21 mouse cellular contexts compared by ENCODE assay signal in genomic region chr16:50449086-50449485, GRCm38 (mm10). TPM values are rescaled to one million over a fixed set of nuclear protein-coding genes. Genes with fewer than 3 reads are reported as not detected.
DNase-seq lines count a peak whose midpoint lies in the region; ATAC-seq and TF ChIP-seq lines count a peak whose summit lies in the region.
"Had no signal": no experiment of that assay in that cellular context is flagged by ENCODE, and none has a peak within 500 bp of the region (broad histone marks: within the 10 kb centered on the region; RNA-seq: fewer than 3 reads in every experiment).

No protein-coding gene starts in this region.

- H3K4me3 ChIP-seq in lung, adult 2 months (replicated peaks; ENCODE audit: extremely low read depth, low read depth, low read length): no peak overlapping the region
- H3K4me3 ChIP-seq in gastrocnemius, adult 2 months: no peak overlapping the region
- H3K4me3 ChIP-seq: embryonic facial prominence, embryonic 12.5 days; heart, embryonic 10.5 days; heart, embryonic 15.5 days; hindbrain, embryonic 10.5 days; intestine, embryonic 15.5 days had no signal

- TF ChIP-seq POLR2A in lung, adult 2 months (IDR thresholded peaks at IDR 0.05; ENCODE audit: borderline replicate concordance, extremely low read depth, low read depth, low read length): no peak

- DNase-seq in lung, postnatal 36 days: peak; percentile 16
- no peak for DNase-seq in lung, adult 2 months
- DNase-seq in MEL-GATA-1-ER (ENCODE audit: extremely low read depth, low read depth): peak; percentile 80
- no peak for DNase-seq in cerebellum, postnatal 36 days
- DNase-seq in gastrocnemius, adult 2 months: no peak
- DNase-seq in left cerebral cortex, postnatal 25 days (ENCODE audit: low spot score in 2 of 2): no peak
- DNase-seq: adrenal gland, postnatal 25 days; cerebellum, adult 2 months; cerebellum, postnatal 10 days; gastrocnemius, postnatal 25 days; heart, adult 11 months; heart, postnatal 14 days had no signal

- 69% methylated on average over 9 of the region's 9 CpGs for WGBS in lung, adult 2 months

- no peak for TF ChIP-seq CTCF in lung, adult 2 months (IDR thresholded peaks at IDR 0.05; ENCODE audit: insufficient read depth, low read length)
- TF ChIP-seq CTCF in gastrocnemius, adult 2 months (IDR thresholded peaks at IDR 0.05): no peak

- H3K4me1 ChIP-seq in lung, adult 2 months (ENCODE audit: control insufficient read depth, insufficient read depth, low read length): no peaks in the 10 kb centered on the region
- H3K4me1 ChIP-seq: embryonic facial prominence, embryonic 12.5 days; heart, embryonic 10.5 days; heart, embryonic 15.5 days; hindbrain, embryonic 10.5 days; intestine, embryonic 15.5 days had no signal

- intact Hi-C loops in gastrocnemius, adult 2 months (cut with DNase I): no loop called here
- intact Hi-C loops in left cerebral cortex, postnatal 25 days (cut with DNase I): no loop called here

- no peak overlapping the region for H3K27ac ChIP-seq in gastrocnemius, adult 2 months
- H3K27ac ChIP-seq: embryonic facial prominence, embryonic 12.5 days; heart, embryonic 10.5 days; heart, embryonic 15.5 days; hindbrain, embryonic 10.5 days; hindbrain, embryonic 14.5 days; intestine, embryonic 15.5 days had no signal

- ATAC-seq in hematopoietic stem cell, adult 5-6 weeks (replicated peaks in 1 of 2; ENCODE audit: insufficient read depth in 1 of 2, low FRiP score in 2 of 2, low TSS enrichment in 1 of 2, low read depth in 1 of 2, poor library complexity in 2 of 2, severe bottlenecking in 2 of 2): peak; percentile 46 to 71; a peak in 3 of 4 replicates
- peak; percentile 53; the same call in 1 of the 2 replicates for ATAC-seq in neutrophil, adult 5-6 weeks (ENCODE audit: extremely low read depth, insufficient number of reproducible peaks, low FRiP score, poor library complexity, severe bottlenecking)
- ATAC-seq: forebrain, embryonic 16.5 days; intestine, embryonic 15.5 days had no signal

RNA-seq across cellular contexts. Expression of gene Bbx, which starts 16.9 kb away (rescaled TPM):
- 5.3 and 6.8 TPM in 2 replicates for polyA plus RNA-seq in lung, adult 2 months (2012; rRNA removed)
- 62.0 and 70.7 TPM in 2 replicates for total RNA-seq in hematopoietic stem cell, adult 5-6 weeks (2017)
- 51.9 and 53.0 TPM in 2 replicates for total RNA-seq in neutrophil, adult 5-6 weeks (2017)
- 10 to 100 TPM in 1 of 2 experiments, 1 to 10 TPM in 1; 6.8 to 10.7 TPM for total RNA-seq in gastrocnemius, adult 2 months (2021)
- total RNA-seq in left cerebral cortex, postnatal 25 days (2021): 10 to 100 TPM; 17.1 to 20.0 TPM

Comparison
In these comparisons a context has a peak if more than half of its experiments do, and no peak if none do; other contexts are left out.
1. DNase-seq: peak in lung, postnatal 36 days (single experiment) and MEL-GATA-1-ER (single experiment); none in lung, adult 2 months (single experiment), cerebellum, postnatal 36 days (0 of 2), gastrocnemius, adult 2 months (single experiment) and left cerebral cortex, postnatal 25 days (0 of 2).